Mouse (Mus musculus) Patski (cell line): ENCODE measurements at regions not wholly inside any gene's neighbourhood (a gene's known extent, or its start where the extent isn't known, plus 50 kb on each side); places are given as distances from the start of the nearest gene placed in this dataset.

ENCODE experiments used
- ATAC-seq: fragments of 100-300 bp; one replicate; pipeline ENCODE4 v1.8.0; 2021
- CTCF ChIA-PET: fragments of 350-600 bp; sonication (Branson Sonifier 250); formaldehyde crosslinking; loops from one replicate; lab custom pipeline; 2022; ENCODE audit warnings: inconsistent platforms; lab: Charles Lee
- POLR2A ChIA-PET: fragments of 350-600 bp; sonication (Branson Sonifier 250); formaldehyde crosslinking; loops from one replicate; lab custom pipeline; 2022; ENCODE audit warnings: antibody characterized with exemption, inconsistent platforms; lab: Charles Lee
- DNase-seq: peaks from one replicate; pipeline ENCODE4 v3.0.0-alpha.2; 2011; ENCODE audit warnings: low read depth, low spot score
- H3K27me3 ChIP-seq: fragments of 371-371 bp; one replicate; pipeline ENCODE4 v1.5.1; 2021
- CTCF ChIP-seq: fragments of 100-300 bp; IDR thresholded peaks from one replicate; pipeline ENCODE4 v1.5.1; 2021
- in situ Hi-C: fragments of 300-500 bp; cut with MboI; formaldehyde crosslinking; loops from 3 replicates; pipeline ENCODE4 v1.11.1; 2018; ENCODE audit warnings: low pct_unique_long_range_greater_than_20kb, mixed read lengths

GRCm38 (mm10) chr7:130052376-130052775 lies 460.7 kb downstream of the Wdr11 start:
- in situ Hi-C loops = no loop called here
- H3K27me3 ChIP-seq = no peaks in the 10 kb centered on the region
- DNase-seq (no peak), ATAC-seq (no peak)
- TF ChIP-seq CTCF = no peak
- ChIA-PET POLR2A (no interaction called here), CTCF (no interaction called here)

GRCm38 (mm10) chr7:130057708-130058107 lies 462.5 kb downstream of the Ate1 start:
- DNase-seq (no peak), ATAC-seq (no peak)
- ChIA-PET CTCF (interaction anchor here (1.0 kb wide), 1 partner anchor 10 kb away, joined by 3 read pairs; no protein-coding TSS in a partner anchor), POLR2A (no interaction called here)
- no peaks in the 10 kb centered on the region for H3K27me3 ChIP-seq
- in situ Hi-C loops = no loop called here
- TF ChIP-seq CTCF = no peak

DNA sequence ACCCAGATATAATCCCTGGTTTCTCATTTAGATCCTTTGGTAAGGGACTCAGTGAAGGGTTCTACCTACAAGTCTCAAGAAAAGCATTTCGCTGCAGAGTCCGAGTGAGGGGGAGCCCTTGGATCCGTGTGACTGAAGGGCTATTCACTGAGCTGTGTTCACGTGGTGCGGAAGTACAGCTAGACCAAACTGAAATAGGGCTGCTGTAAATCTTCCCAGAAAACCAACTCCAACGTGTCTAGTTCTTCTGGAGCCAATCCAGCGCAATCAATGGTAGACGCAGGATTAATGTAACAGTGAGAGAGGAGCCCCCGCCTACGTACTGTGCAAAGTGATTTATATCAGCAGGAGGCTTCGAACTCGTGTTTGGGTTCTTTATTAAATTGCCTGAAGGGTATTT lies 461.9 kb downstream of the Ate1 start:
- DNase-seq (no peak), ATAC-seq (no peak)
- CTCF ChIA-PET = interaction anchor here (1.0 kb wide), 1 partner anchor 10 kb away, joined by 3 read pairs; no protein-coding TSS in a partner anchor
- H3K27me3 ChIP-seq = no peaks in the 10 kb centered on the region
- in situ Hi-C loops = no loop called here
- POLR2A ChIA-PET = no interaction called here
- no peak for TF ChIP-seq CTCF

GRCm38 (mm10) chr7:130059684-130060607 lies 460.2 kb downstream of the Ate1 start:
- no peaks in the 10 kb centered on the region for H3K27me3 ChIP-seq
- in situ Hi-C loops = no loop called here
- POLR2A ChIA-PET = no interaction called here
- no peak for TF ChIP-seq CTCF
- DNase-seq (no peak), ATAC-seq (no peak)
- CTCF ChIA-PET = no interaction called here

DNA sequence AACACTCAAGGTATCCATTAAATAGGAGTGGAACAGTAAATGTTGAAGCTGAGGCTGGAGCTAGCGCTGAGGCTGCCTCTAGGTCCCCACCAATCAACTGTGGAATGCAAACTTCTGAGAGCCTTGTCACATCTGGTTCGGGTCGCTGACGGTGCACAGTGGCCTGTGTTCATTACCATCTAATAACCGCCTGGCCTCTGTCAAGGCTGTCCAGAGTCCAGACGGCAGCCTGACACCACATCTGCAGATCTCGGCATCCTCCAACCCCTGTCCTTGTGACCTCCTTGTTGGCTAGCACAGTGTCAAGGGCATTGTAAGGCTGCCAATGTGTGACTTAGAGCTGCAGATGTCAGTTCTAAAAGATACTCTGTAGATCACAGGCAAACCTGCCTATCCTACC lies 455.7 kb downstream of the Ate1 start:
- ChIA-PET CTCF (no interaction called here), POLR2A (no interaction called here)
- no peak for ATAC-seq
- in situ Hi-C loops = no loop called here
- no peak for DNase-seq
- no peaks in the 10 kb centered on the region for H3K27me3 ChIP-seq
- TF ChIP-seq CTCF = no peak

GRCm38 (mm10) chr7:130068316-130068715 lies 451.9 kb downstream of the Ate1 start:
- TF ChIP-seq CTCF = no peak
- ATAC-seq (no peak), DNase-seq (no peak)
- ChIA-PET CTCF (interaction anchor here (0.9 to 1.4 kb wide), 3 partner anchors 10 to 32 kb away, joined by 3 to 5 read pairs (median 3); no protein-coding TSS in a partner anchor), POLR2A (no interaction called here)
- no peaks in the 10 kb centered on the region for H3K27me3 ChIP-seq
- in situ Hi-C loops = no loop called here

GRCm38 (mm10) chr7:130073388-130073787 lies 446.8 kb downstream of the Ate1 start:
- no peak for ATAC-seq

GRCm38 (mm10) chr7:130073890-130074819 lies 446.0 kb downstream of the Ate1 start:
- ATAC-seq (no peak), DNase-seq (no peak)
- POLR2A ChIA-PET = no interaction called here

More at GRCm38 (mm10) chr7:130073388-130073787, 446.8 kb downstream of the Ate1 start:
- no peak for DNase-seq
- in situ Hi-C loops = no loop called here
- ChIA-PET CTCF (interaction anchor here (0.9 to 1.3 kb wide), 2 partner anchors 8 to 14 kb away, joined by 3 read pairs; no protein-coding TSS in a partner anchor), POLR2A (no interaction called here)
- TF ChIP-seq CTCF = no peak
- no peaks in the 10 kb centered on the region for H3K27me3 ChIP-seq

DNA sequence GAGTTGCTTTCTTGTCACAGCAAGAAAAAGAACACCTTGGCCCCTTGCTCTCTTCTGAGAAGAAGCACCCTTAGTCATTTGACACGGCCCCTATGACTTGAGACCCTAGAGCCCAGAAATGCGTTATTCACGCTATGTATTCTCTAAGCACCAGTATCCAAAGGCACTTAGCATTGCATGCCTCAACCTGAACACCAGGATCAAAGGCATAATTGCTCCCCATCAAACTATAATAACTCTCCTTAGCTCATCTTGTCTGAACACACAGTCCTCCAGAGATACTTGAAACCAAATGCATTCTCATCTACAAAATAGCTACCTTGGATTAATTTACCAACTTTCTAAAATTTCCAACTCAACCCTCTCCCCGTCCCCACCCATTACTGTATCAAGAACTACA lies 437.5 kb downstream of the Ate1 start:
- DNase-seq (no peak), ATAC-seq (no peak)
- POLR2A ChIA-PET = no interaction called here
- no peak for TF ChIP-seq CTCF
- CTCF ChIA-PET = interaction anchor here (2.4 kb wide), 1 partner anchor 14 kb away, joined by 5 read pairs; no protein-coding TSS in a partner anchor
- in situ Hi-C loops = no loop called here
- H3K27me3 ChIP-seq = no peaks in the 10 kb centered on the region

More at GRCm38 (mm10) chr7:130073890-130074819, 446.0 kb downstream of the Ate1 start:
- TF ChIP-seq CTCF = no peak
- CTCF ChIA-PET = interaction anchor here (0.9 to 1.1 kb wide), 2 partner anchors 12 to 13 kb away, joined by 3 to 4 read pairs; no protein-coding TSS in a partner anchor
- in situ Hi-C loops = no loop called here
- no peaks in the 10 kb centered on the region for H3K27me3 ChIP-seq

DNA sequence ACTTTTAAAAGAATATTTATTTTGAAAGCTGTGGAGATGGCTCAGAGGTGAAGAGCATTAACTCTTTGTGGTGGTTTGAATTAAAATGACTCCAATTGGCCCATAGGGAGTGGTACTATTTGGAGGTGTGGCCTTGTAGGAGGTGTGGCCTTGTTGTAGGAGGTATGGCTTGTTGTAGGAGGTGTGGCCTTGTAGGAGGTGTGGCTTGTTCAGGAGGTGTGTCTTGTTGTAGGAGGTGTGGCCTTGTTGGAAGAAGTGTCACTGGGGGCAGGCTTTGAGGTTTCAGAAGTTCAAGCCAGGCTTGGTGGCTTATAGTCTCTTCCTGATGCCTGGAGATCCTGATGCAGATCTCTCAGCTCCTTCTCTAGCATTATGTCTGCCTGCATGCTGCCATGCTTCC lies 434.5 kb downstream of the Ate1 start:
- CTCF ChIA-PET = no interaction called here

More for the DNA sequence above, 434.5 kb downstream of the Ate1 start:
- POLR2A ChIA-PET = no interaction called here
- in situ Hi-C loops = no loop called here
- no peak for TF ChIP-seq CTCF
- no peaks in the 10 kb centered on the region for H3K27me3 ChIP-seq
- no peak for ATAC-seq
- no peak for DNase-seq
